Mouse (Mus musculus) C2C12 (cell line): ENCODE measurements at regions not wholly inside any gene's neighbourhood (a gene's known extent, or its start where the extent isn't known, plus 50 kb on each side); places are given as distances from the start of the nearest gene placed in this dataset.

ENCODE experiments used
- CEBPB ChIP-seq: IDR thresholded peaks from one replicate; pipeline ENCODE4 v1.6.1; 2011; ENCODE audit warnings: low read depth, mild to moderate bottlenecking, control low read depth, moderate library complexity
- CTCF ChIP-seq: IDR thresholded peaks from one replicate; pipeline ENCODE4 v1.5.1; 2011; ENCODE audit not compliant: control insufficient read depth, insufficient read depth, insufficient read length

GRCm38 (mm10) chr19:21036507-21037425 lies 82.8 kb upstream of the Tmc1 start:
- TF ChIP-seq CEBPB (no peak), CTCF (no peak)
